Mouse (Mus musculus): ENCODE results near the gene Ythdf1. TPM values are rescaled to one million over a fixed set of nuclear protein-coding genes. Genes with fewer than 3 reads are reported as not detected.

The Ythdf1 gene
- polyA plus RNA-seq, 2 experiments from 2014 or later, result 9.5 to 12.2 TPM

GRCm38 (mm10) chr2:180870006-180870405 lies 50.7 kb downstream of the Ythdf1 start:
- ATAC-seq, result no peak

- no peak for ATAC-seq
Observed at GRCm38 (mm10) chr2:180861561-180861960, 59.2 kb downstream of the Ythdf1 start.

- no peak for ATAC-seq
Observed at GRCm38 (mm10) chr2:180857121-180857520, 63.6 kb downstream of the Ythdf1 start.

- ATAC-seq, result no peak
Observed at GRCm38 (mm10) chr2:180855005-180855544, 65.7 kb downstream of the Ythdf1 start.

Other genes with a start within 250 kb of the Ythdf1 start
- gene Dido1, start 210.9 kb downstream of the Ythdf1 start, polyA plus RNA-seq (2017; shearing (Covaris generic)), result 10 to 100 TPM; 35.0 to 46.9 TPM
- gene Gid8, start 210.8 kb downstream of the Ythdf1 start, polyA plus RNA-seq (2017; shearing (Covaris generic)), result 10 to 100 TPM; 22.3 to 24.5 TPM
- 10 to 100 TPM; 68.7 to 77.6 TPM for gene Slc17a9, start 195.7 kb downstream of the Ythdf1 start, polyA plus RNA-seq (2017; shearing (Covaris generic))
- not detected for gene Bhlhe23, start 144.0 kb downstream of the Ythdf1 start, polyA plus RNA-seq (2017; shearing (Covaris generic))
- gene Birc7, start 8.1 kb upstream of the Ythdf1 start, polyA plus RNA-seq (2017; shearing (Covaris generic)), result not detected
- gene Nkain4, start 33.8 kb upstream of the Ythdf1 start, polyA plus RNA-seq (2017; shearing (Covaris generic)), result not detected
- 10 to 100 TPM; 40.5 to 50.4 TPM for gene Arfgap1, start 46.3 kb upstream of the Ythdf1 start, polyA plus RNA-seq (2017; shearing (Covaris generic))
- under 1 TPM; 0.20 to 0.31 TPM for gene Col20a1, start 65.6 kb upstream of the Ythdf1 start, polyA plus RNA-seq (2017; shearing (Covaris generic))
- gene Chrna4, start 122.6 kb upstream of the Ythdf1 start, polyA plus RNA-seq (2017; shearing (Covaris generic)), result not detected
- gene Kcnq2, start 214.4 kb upstream of the Ythdf1 start, polyA plus RNA-seq (2017; shearing (Covaris generic)), result not detected
- not detected for gene Eef1a2, start 236.1 kb upstream of the Ythdf1 start, polyA plus RNA-seq (2017; shearing (Covaris generic))

All from activated CD4-positive, CD25-positive, alpha-beta regulatory T cell, adult 4 months (primary cell).